Mouse (Mus musculus): Measurements from ENCODE around the gene Gm11983. TPM values are rescaled to one million over a fixed set of nuclear protein-coding genes. Genes with fewer than 3 reads are reported as not detected.
"Not testable (repeated sequence)": the region's sequence is repeated elsewhere in the genome, so short reads cannot be mapped to it uniquely, and the experiment has no call there.

Gene Gm11983
- polyA plus RNA-seq, 1 experiment from 2014 or later, result not detected

- no peak overlapping the region for H3K9ac ChIP-seq (replicated peaks)
- H3K27ac ChIP-seq, result no peak overlapping the region
- WGBS, result 54% methylated on average over 3 of the region's 3 CpGs
- H3K36me3 ChIP-seq, result no peaks in the 10 kb centered on the region
- no peaks in the 10 kb centered on the region for H3K4me1 ChIP-seq (replicated peaks)
- no peak for ATAC-seq
- no peaks in the 10 kb centered on the region for H3K9me3 ChIP-seq
- no peaks in the 10 kb centered on the region for H3K27me3 ChIP-seq
- no peak overlapping the region for H3K4me3 ChIP-seq (replicated peaks)
- H3K4me2 ChIP-seq (replicated peaks), result no peak overlapping the region
Observed at GRCm38 (mm10) chr11:6840775-6841174, 3.3 kb upstream of the Gm11983 start.

- no peak overlapping the region for H3K9ac ChIP-seq (replicated peaks)
- no peaks in the 10 kb centered on the region for H3K9me3 ChIP-seq
- no peaks in the 10 kb centered on the region for H3K4me1 ChIP-seq (replicated peaks)
- no peak for ATAC-seq
- H3K4me3 ChIP-seq (replicated peaks), result no peak overlapping the region
- no peaks in the 10 kb centered on the region for H3K27me3 ChIP-seq
- no peaks in the 10 kb centered on the region for H3K36me3 ChIP-seq
- 67% methylated on average over 13 of the region's 13 CpGs for WGBS
- no peak overlapping the region for H3K4me2 ChIP-seq (replicated peaks)
- no peak overlapping the region for H3K27ac ChIP-seq
Observed at GRCm38 (mm10) chr11:6834636-6835035, 2.8 kb downstream of the Gm11983 start.

GRCm38 (mm10) chr11:6833731-6834130 lies 3.7 kb downstream of the Gm11983 start:
- H3K36me3 ChIP-seq, result no peaks in the 10 kb centered on the region
- no peaks in the 10 kb centered on the region for H3K27me3 ChIP-seq
- no peak for ATAC-seq
- H3K9ac ChIP-seq (replicated peaks), result no peak overlapping the region
- H3K9me3 ChIP-seq, result no peaks in the 10 kb centered on the region
- H3K27ac ChIP-seq, result no peak overlapping the region
- H3K4me2 ChIP-seq (replicated peaks), result no peak overlapping the region
- no peaks in the 10 kb centered on the region for H3K4me1 ChIP-seq (replicated peaks)
- H3K4me3 ChIP-seq (replicated peaks), result no peak overlapping the region
- 92% methylated on average over 9 of the region's 9 CpGs for WGBS

GRCm38 (mm10) chr11:6831931-6832330 lies 5.5 kb downstream of the Gm11983 start:
- no peaks in the 10 kb centered on the region for H3K36me3 ChIP-seq
- no peaks in the 10 kb centered on the region for H3K4me1 ChIP-seq (replicated peaks)
- WGBS, result 68% methylated on average over 9 of the region's 9 CpGs
- no peak overlapping the region for H3K9ac ChIP-seq (replicated peaks)
- no peaks in the 10 kb centered on the region for H3K27me3 ChIP-seq
- H3K27ac ChIP-seq, result no peak overlapping the region
- H3K4me2 ChIP-seq (replicated peaks), result no peak overlapping the region
- ATAC-seq, result no peak
- H3K4me3 ChIP-seq (replicated peaks), result no peak overlapping the region
- no peaks in the 10 kb centered on the region for H3K9me3 ChIP-seq

GRCm38 (mm10) chr11:6828196-6828595 lies 9.3 kb downstream of the Gm11983 start:
- Histone ChIP-seq H3K4me1 (replicated peaks) (no peaks in the 10 kb centered on the region), H3K9me3 (no peaks in the 10 kb centered on the region), H3K27ac (no peak overlapping the region), H3K4me2 (replicated peaks) (no peak overlapping the region), H3K36me3 (no peaks in the 10 kb centered on the region), H3K27me3 (no peaks in the 10 kb centered on the region), H3K9ac (replicated peaks) (no peak overlapping the region), H3K4me3 (replicated peaks) (no peak overlapping the region)
- no peak for ATAC-seq
- WGBS, result 64% methylated on average over 5 of the region's 5 CpGs

GRCm38 (mm10) chr11:6826157-6826556 lies 11.3 kb downstream of the Gm11983 start:
- Histone ChIP-seq H3K4me3 (replicated peaks) (no peak overlapping the region), H3K4me2 (replicated peaks) (no peak overlapping the region), H3K9me3 (no peaks in the 10 kb centered on the region), H3K9ac (replicated peaks) (no peak overlapping the region), H3K27me3 (no peaks in the 10 kb centered on the region), H3K4me1 (replicated peaks) (no peaks in the 10 kb centered on the region), H3K36me3 (no peaks in the 10 kb centered on the region), H3K27ac (no peak overlapping the region)
- 96% methylated on average over 3 of the region's 3 CpGs for WGBS
- no peak for ATAC-seq

GRCm38 (mm10) chr11:6823176-6823575 lies 14.3 kb downstream of the Gm11983 start:
- Histone ChIP-seq H3K9ac (replicated peaks) (no peak overlapping the region), H3K4me1 (replicated peaks) (no peaks in the 10 kb centered on the region), H3K27me3 (no peaks in the 10 kb centered on the region), H3K4me3 (replicated peaks) (no peak overlapping the region), H3K9me3 (no peaks in the 10 kb centered on the region), H3K27ac (no peak overlapping the region), H3K36me3 (no peaks in the 10 kb centered on the region), H3K4me2 (replicated peaks) (no peak overlapping the region)
- WGBS, result 95% methylated on average over 2 of the region's 2 CpGs
- no peak for ATAC-seq

- H3K27ac ChIP-seq, result no peak overlapping the region
- H3K4me3 ChIP-seq (replicated peaks), result no peak overlapping the region
- no peak overlapping the region for H3K9ac ChIP-seq (replicated peaks)
- ATAC-seq, result no peak
- 95% methylated on average over 4 of the region's 4 CpGs for WGBS
- no peaks in the 10 kb centered on the region for H3K36me3 ChIP-seq
- H3K27me3 ChIP-seq, result no peaks in the 10 kb centered on the region
- H3K4me1 ChIP-seq (replicated peaks), result no peaks in the 10 kb centered on the region
- no peak overlapping the region for H3K4me2 ChIP-seq (replicated peaks)
- peaks cover 7% of the 10 kb centered on the region; the same call in 1 of the 2 replicates for H3K9me3 ChIP-seq
Observed at GRCm38 (mm10) chr11:6814486-6814885, 23.0 kb downstream of the Gm11983 start.

GRCm38 (mm10) chr11:6802879-6803278 lies 34.6 kb downstream of the Gm11983 start:
- H3K27me3 ChIP-seq; H3K4me1 ChIP-seq (replicated peaks); H3K4me2 ChIP-seq (replicated peaks); H3K36me3 ChIP-seq; H3K9ac ChIP-seq (replicated peaks); ATAC-seq; H3K4me3 ChIP-seq (replicated peaks); H3K9me3 ChIP-seq; H3K27ac ChIP-seq: not testable (repeated sequence)

GRCm38 (mm10) chr11:6790690-6791089 lies 46.8 kb downstream of the Gm11983 start:
- Histone ChIP-seq H3K9ac (replicated peaks) (no peak overlapping the region), H3K9me3 (peaks cover 2% of the 10 kb centered on the region; the same call in 1 of the 2 replicates), H3K4me3 (replicated peaks) (no peak overlapping the region), H3K27ac (no peak overlapping the region), H3K4me1 (replicated peaks) (no peaks in the 10 kb centered on the region), H3K27me3 (no peaks in the 10 kb centered on the region), H3K36me3 (no peaks in the 10 kb centered on the region), H3K4me2 (replicated peaks) (no peak overlapping the region)
- no peak for ATAC-seq
- 94% methylated on average over 3 of the region's 3 CpGs for WGBS

Other genes starting within 250 kb of the Gm11983 start
- gene Nacad, start 231.6 kb downstream of the Gm11983 start, polyA plus RNA-seq (2015; fragmentation: Nextera tagmentation; extraction: Ambion mirVana), result 96.9 and 101 TPM in 2 replicates
- 34.6 and 35.5 TPM in 2 replicates for gene Tbrg4, start 211.6 kb downstream of the Gm11983 start, polyA plus RNA-seq (2015; fragmentation: Nextera tagmentation; extraction: Ambion mirVana)
- gene Wap, start 199.0 kb downstream of the Gm11983 start, polyA plus RNA-seq (2015; fragmentation: Nextera tagmentation; extraction: Ambion mirVana), result not detected in 2 replicates
- gene Ramp3, start 179.1 kb downstream of the Gm11983 start, polyA plus RNA-seq (2015; fragmentation: Nextera tagmentation; extraction: Ambion mirVana), result 6.4 and 6.8 TPM in 2 replicates
- gene Adcy1, start 225.8 kb upstream of the Gm11983 start, polyA plus RNA-seq (2015; fragmentation: Nextera tagmentation; extraction: Ambion mirVana), result 2.8 and 3.0 TPM in 2 replicates